Mouse (Mus musculus) retina, postnatal 1 day (tissue): Measurements from ENCODE around the gene Bptf.
A peak's percentile ranks its signal among the peaks of the same experiment; 100 is the strongest.
"Not testable (repeated sequence)": the region's sequence is repeated elsewhere in the genome, so short reads cannot be mapped to it uniquely, and the experiment has no call there.

Source experiments
- DNase-seq: peaks from one replicate; pipeline ENCODE4 v3.0.0-alpha.2; 2012

Bptf gene

DNA sequence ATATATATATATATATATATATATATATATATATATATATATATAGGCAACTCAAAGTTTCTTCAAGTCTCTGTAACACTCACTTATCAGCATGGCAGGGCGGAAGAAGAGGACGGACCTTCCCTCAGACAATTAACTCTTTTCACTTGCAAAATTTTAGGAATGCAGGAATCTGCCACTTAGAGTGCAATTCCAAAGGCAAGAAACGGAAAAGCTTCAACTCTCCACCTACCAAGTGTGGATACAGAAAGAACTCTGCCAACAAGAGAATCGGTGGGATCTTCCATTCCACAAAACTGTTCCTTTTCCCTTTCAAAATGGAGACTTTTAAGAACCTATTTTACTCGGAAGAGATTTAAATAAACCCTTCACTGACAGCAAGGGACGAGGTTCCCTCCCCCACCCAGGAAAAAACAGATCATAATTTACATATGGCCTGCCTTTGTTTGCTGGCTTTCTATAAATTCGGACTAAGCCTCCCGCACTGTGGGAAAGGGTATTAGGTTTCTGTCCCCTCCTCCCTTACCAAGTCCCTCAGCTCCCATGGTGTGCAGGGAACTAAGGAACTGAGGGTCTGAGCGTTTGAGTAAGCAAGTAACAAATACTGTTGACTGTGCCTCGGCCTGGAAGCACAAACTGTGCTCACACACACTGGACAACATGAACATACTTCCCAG, 17.9 kb downstream of the Bptf start:
- peak; percentile 22 for DNase-seq

DNA sequence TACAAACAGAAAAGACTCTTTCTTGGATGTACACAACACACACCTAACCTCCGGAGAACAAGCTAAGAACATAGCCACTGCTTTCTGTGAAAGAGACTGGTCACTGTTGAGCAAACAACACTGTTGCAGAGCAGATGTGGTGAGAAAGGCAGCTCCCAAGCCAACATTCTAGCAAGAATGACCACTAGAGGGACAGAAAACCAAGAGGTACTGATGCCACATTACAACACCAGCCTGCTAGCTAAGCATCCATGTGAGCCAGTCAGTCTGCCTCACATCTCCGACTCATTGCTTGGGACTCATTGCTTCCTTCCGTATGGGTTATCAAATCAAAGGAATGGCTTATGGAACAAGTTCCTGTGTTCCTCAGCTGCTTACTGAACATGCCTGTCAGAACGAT, 18.8 kb downstream of the Bptf start:
- peak; percentile 65 for DNase-seq

DNA sequence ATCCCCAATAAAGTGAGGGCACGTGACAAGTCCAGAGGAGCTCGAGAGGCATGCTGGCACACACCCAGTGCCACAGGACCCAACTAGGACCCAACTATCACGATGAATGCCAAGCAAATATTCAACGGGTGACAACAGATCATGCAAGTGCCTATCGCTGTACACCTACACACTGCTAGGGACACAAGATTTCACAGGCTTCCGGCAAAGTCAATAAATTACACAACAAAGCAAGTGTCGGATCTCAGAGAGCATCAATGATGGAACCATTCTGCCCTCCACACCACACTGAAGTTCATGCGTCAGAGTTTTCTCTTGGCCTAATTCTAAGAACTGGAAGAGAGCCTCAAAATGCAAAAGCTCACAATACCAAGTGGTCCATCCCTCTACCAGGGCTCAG, 22.3 kb downstream of the Bptf start:
- no peak for DNase-seq

DNA sequence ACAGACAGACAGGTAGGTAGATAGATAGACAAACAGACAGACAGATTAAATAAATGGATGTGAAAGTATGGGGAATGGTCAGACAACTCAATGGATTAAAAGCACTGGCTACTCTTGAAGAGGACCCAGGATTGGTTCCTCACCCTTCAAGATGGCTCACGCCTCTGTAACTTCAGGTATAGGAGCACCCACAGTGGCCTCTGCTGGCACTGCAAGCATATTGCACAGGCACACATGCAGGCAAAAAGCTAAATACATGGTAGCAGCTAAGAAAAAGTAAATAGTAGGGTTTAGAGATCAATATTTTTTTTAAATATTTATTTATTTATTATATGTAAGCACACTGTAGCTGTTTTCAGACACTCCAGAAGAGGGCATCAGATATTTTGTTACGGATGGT, 23.0 kb downstream of the Bptf start:
- no peak for DNase-seq

DNA sequence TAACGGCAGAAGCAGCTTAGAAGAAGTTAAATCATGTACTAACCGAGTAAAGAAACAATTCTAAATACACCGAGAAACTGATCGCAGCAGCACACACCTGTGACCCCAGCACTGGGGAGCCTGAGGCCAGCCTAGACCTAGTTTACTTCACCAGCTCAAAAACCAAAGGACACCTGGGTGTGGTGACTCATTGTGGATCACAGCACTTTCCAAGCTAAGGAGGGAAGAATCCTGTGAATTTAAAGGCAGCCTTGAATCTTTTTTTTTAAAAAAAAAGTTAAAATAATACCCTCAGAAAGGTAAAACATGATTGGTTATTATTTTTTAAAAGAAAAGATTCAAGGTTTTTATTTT, 24.2 kb downstream of the Bptf start:
- DNase-seq, result no peak

DNA sequence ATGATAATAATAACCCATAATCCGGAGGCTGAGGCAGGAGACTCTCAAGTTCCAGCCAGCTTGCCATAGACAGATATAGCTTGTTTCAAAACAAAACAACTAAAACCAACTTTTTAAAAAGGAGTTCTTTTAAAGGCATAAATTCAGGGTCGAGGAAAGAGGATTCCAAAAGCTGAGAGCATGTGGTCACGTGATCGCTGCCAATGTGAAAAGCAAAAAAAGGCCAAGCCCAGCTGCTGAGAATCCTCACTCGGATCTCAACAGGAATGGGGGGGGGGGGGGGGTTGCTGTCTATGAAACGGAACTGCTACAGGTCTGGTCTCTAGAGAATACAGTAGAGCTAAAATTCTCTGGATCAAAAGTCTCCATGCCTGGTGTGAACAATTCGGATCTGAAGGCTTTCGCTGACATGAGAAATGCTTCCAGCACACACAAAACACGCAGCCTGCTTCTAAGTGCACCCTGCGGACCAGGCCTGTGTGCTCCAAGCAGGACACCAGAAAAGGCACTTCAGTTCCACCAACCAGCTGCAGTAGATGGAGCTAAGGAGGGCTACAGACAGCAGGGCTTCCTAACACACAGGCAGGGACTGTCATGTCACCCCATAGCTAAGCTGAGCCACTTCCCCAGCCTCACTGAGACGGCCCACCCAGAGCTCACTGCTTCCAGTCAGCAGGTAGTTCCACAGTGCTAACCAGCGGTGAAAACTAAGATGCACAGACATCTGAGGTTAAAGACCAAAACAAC, 24.8 kb downstream of the Bptf start:
- DNase-seq, result no peak

DNA sequence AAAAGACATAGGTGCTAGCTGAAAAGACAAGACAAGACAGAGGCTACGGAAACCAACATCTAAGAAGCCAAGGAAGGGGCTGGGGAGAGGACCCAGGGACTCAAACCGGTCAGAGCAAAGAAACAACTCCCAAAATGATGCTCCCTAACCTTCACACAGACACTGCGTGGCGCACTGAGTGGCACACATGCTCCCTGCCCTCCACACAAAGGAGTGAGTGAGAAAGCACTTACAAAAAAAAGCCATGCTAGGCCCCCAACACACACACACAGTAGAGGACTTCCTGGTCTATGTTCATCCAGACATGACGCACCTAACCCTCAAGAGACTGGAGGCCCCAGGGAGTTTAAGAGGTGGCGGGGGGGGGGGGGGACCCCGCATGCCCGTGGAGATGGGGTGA, 25.5 kb downstream of the Bptf start:
- DNase-seq, result no peak

DNA sequence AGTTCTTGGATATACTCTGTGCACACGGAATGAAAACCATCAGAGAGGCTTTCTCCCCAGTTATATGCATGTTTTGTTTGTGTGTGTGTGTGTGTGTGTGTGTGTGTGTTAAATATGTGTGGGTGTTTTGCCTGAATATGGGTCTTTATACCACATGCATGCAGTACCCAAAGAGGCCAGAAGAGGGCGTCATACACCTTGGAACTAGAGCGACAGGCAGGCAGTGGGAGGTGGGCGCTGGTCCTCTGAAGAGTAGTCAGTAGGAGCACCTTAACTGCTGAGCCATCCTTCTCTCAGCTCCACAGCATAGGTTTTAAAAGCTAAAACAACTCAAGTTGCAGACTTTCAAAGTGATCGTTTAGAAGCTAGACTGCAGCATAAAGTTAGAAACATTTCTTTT, 26.7 kb downstream of the Bptf start:
- DNase-seq, result peak; percentile 81

DNA sequence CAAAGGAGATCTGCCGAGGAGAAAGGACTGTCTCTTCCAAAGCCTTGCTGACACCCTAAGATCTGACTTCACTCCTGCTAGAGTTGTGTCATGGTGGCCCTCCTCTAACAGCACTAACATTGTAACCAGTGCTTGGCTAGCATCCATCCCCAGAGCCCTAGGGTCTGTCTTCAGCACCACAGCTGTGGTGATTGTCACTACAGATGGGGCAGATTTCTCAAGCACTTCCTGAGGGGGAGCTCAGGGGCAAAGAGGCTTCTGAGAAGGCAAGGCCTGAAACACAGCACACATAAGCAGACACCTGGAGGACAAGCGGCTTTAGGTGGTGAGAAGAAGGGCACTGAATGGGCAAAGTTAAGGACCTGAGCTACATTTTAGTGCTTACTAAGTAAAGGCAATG, 28.2 kb downstream of the Bptf start:
- no peak for DNase-seq

DNA sequence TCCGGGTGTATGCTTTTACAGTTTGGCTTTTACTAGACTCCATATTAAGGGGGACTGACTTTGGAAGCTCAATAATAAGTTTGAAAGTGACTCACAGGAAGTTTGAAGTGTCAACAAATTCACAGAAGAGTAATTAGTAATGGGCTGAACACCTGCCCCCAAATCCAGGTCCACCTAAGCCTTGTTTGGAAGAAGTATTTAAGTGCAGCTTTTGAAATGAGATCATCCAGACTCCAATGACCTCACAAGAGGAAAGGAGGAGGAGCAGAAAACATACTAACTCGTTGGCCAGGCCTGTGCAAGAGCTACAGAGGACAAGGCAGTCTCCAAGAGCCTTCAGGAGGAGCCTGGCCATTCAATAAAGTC, 28.7 kb downstream of the Bptf start:
- DNase-seq, result no peak

DNA sequence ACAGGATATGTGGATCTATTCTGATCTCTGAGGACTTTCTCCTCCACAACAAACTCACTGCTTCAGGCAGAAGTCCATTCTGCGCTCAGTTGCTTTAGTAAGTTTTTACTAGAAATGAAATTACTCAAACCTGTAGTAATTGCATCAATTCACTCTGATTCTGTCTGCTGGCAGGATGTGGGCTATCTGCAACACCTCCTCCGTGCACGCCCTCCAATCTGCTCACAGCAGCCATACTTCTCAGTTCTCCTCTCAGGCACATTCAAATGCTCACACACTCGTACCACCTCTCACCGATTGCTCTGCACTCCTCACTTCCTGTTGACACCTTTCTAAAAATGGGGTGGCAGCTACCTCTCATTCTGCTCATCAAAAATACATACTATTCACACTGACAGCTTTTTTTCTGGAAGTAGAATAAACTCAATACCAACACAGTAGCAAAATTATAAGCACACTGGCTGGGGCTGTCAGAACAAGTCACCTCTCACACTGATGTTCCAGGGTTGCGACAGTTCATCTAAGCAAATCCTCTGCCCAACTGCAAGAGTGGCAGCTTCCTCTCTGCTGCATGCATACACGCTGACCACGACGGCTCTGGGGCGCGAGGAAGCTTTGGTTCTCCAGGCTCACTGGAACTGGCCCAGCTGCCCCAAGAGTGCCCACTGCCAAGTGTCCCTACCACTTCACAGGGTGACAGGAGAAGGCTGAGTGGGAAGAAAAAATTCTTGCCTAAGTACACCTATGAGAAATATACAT, 29.3 kb downstream of the Bptf start:
- peak; percentile 29 for DNase-seq

DNA sequence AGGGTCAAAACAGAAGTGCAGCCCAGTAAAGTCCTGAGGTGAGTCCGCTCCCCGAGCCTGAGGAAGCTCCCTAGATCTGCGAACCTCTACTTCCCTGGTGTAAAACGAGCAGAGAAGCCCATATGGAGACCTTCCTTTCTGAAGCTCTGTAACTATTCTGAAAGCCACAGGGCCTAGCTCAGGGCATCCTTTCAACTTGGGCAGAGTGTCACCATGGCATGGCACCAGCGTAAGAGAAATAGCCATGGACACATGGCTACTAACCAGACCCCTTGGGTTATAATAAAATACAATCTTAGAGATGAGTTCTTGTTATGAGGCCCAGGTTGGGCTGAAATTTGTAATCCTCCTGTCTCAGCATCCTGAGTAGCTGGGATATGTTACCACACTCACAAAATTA, 35.0 kb downstream of the Bptf start:
- no peak for DNase-seq

DNA sequence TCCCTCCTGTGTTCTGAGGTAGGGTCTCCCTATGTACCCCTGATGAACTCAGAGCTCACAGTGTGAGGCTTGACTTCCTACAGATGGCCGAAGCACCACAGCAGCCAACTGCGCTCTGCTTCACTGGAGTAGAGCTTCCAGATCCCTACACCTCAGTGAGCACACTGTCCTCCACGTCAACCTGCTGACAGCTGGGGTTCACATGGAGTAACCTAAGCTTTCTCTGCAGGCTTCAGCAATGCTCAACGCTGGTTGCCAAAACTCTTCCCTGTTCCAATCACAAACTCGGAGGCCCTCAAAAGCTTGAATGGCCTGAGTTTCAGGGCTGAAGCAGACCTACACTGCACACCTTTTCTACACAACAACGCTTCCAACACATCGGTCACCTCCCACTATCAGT, 38.1 kb downstream of the Bptf start:
- DNase-seq, result no peak

DNA sequence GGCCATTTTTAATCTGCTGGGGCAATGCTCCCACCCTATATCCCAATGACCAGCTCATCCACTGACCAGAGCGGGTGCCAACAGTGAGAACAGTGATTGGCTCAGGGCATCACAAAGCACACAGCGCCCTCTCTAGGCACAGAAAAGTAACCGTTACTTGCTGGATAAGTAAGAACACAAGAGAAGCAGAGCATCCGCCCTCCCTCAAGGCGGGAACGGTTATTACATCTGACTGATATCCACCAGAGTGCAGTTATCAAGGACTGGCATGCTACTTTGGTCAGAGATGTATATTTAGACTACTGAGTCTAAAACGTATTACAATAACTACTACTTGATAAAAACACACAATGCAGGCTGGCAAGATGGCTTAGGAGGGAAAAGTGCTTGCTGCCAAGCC, 39.3 kb downstream of the Bptf start:
- no peak for DNase-seq

DNA sequence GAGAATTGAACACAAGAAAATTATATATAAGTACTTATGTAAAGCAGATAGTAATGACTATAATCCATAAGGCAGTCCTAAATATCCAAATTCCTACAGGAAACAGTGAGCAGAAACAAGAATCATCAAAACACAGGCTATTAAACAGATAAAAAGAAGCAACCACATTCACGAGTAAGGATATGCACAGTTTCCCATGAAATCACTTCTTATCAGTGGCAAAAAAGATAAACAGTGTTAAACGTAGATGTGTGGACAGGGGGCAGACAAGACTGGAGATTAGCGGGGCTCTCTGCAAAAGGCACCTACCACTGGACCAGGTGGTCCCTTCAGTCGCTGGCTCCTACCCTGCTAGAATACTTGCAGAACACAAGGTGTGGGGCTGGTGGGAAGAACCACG, 46.1 kb downstream of the Bptf start:
- no peak for DNase-seq

DNA sequence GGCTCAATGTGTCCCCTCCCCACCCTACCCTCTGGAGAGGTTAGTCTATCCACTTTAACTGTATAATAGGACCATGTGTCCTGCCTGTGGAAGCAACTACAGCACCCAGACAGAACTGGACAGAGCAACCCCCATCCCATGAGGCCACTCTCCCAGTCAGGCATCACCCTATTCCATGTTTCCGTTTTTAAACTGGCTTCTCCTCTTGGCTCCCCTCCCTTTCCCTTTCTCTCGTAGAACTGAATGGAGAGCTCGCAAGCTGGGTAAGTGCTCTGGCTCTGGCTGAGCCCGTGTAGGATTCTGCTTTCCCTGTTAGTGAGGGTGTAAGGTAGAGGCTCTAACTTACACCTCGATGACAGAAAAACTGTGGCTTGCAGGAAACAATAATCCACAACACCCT, 48.4 kb downstream of the Bptf start:
- no peak for DNase-seq

DNA sequence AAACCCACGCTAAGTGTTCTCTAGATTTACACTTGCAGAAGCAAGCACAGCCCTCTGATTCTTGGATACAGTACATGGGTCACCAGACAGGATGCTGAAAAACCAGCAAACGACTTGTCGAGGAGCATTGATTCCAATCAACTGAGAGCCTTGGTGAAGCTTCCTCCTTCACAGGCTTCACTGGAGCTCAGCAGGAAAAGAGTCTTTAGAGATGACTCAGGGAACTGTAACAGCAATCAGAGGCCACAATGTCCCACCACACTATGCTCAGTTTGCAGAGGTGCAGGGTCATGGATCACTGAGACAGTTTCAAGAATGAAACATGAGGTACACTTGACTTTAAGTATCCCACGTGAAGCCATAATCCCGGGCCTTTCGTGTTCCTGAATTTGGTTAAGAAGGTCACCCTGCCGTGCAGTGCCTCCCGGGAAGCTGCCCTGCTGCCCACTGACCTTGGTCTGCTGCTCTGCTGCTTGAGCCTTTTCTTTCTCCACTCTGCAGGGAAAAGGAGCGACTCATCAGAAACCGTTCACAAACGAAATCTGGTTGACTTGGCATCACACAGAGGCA, 66.6 kb downstream of the Bptf start:
- no peak for DNase-seq

DNA sequence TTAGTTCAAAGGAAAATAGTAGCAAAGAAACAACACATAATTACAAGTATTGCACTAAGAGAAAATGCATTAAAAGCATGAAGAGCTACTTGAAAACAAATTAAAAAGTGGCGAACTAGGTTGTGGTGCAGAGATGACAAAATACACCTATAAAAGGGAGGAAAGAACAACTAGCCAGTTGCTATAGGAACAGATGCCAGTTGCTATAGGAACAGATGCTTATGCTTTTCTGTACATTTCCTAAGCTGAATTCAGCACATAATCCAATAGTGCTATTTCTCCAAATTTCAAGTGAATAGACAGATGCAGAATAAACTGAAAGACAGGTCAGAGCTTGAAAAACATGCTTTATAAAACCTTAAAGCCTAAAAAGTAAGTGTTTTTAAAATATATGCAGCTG, 67.3 kb downstream of the Bptf start:
- DNase-seq, result peak; percentile 4

DNA sequence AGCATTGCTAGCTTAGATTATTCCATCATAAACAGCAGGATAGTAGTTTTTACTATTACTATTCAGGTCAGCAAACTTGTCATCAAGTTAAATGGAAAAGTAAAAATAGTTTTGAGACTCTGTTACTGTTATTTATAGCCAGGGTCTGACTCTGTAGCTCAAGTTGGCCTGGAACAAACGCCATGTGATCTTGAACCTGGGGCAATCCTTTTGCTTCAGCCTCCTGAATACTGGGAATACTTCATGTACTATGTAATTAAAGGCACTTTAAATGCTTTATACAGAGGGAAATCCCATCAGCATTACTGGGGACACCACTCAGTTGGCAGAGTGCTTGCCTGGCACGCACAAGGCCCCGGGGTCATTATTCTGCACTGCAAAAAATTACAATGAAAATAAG, 68.9 kb downstream of the Bptf start:
- DNase-seq, result no peak

DNA sequence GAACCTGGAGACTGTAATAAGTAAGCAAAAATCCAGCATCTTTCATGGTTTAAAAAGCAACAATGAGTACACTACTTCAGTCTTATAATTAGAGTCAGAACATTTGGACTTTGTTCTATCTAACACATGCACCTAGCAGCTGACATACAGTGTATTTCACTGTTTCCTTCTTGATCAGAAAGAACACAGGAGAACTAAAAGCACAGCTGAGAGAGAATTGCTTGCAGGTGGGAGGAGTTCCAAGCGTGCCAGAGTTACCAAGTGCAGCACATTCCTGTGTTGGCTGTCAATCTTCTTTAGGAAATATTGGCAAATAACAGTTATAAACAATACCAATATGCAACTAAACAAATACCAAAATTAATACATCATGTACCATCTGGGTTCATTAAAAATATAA, 71.0 kb downstream of the Bptf start:
- DNase-seq, result no peak

DNA sequence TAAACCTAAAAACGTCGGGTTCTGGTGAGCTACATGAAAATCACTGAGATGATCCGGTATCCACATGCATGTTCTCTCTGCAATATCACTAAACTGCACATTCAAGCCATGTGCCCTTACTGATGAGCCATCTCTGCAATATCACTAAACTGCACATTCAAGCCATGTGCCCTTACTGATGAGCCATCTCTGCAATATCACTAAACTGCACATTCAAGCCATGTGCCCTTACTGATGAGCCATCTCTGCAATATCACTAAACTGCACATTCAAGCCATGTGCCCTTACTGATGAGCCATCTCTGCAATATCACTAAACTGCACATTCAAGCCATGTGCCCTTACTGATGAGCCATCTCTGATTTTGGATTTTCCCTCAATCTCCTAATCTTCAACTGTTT, 72.3 kb downstream of the Bptf start:
- DNase-seq, result not testable (repeated sequence)

DNA sequence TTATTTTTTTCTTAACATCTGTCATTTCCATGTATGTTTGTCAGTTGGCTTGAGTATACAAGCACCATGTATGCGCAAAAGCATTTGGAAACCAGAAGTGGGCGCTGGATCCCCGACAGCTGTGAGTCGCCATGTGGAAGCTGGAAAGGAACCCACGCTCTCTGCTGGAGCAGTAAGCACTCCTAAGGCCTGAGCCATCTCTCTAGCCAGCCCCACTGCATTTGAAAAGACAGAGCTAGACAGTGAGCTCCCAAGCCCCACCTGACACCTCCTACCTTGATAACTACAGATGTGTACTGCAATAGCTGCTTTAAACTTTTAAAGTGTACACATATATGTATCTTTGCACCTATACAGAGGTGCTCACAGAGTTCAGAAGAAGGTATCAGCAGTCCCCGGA, 74.5 kb downstream of the Bptf start:
- no peak for DNase-seq

DNA sequence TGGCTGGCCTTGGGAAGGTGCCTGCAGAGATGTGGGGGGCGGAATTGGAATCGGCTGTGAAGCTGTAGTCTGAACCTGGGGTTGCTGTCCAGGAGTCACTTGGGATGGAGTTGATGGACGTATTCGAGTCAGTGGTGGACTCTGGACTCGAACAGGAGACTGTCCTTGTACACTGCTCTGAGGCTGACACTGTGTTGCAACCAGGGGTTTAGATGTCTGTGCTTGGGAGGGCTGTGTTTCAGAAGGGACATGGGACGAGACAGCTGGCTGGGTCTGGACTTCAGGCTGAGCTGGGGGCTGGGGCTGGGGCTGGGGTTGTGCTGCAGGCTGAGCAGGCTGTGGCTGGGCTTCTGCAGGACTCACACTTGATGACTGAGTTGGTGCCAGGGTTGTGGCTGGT, 77.1 kb downstream of the Bptf start:
- no peak for DNase-seq
